In the genomic region with DNA sequence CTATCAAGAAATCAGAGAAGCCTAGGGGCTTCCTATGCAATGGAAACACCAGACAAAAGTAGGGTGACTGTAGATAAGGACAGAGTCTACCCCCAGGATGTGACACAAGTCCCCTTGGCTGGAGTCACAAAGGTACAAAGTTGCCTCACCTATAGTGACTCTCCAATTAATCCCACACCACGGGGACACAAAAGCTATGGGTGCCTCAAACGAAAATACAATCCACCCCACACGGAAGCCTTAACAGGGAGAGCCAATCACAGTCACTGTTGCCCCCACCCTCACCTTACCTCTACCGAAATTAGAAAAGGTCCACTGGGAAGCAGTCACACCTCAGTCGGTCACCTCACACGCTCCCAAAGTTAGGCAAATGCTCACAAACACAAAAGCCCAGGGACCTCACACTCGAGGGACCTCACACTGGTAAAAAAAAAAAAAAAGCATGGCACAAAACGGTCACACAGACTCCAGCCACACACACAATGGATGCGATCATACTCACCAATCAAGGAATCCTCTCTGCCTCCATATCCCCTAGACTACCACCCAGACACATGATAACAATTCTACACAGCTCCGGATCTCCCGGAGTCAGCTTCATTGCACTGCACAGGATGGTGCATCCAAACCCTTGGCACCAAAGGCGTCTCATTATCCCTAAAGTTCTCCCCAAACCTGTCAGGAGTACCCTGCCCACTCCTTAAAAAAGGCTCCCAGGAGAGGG, we compare ENCODE assay signal across 8 mouse cellular contexts. TPM values are rescaled to one million over a fixed set of nuclear protein-coding genes. Genes with fewer than 3 reads are reported as not detected.
A peak's percentile ranks its signal among the peaks of the same experiment; 100 is the strongest.
DNase-seq lines count a peak whose midpoint lies in the region; ATAC-seq and TF ChIP-seq lines count a peak whose summit lies in the region.

No protein-coding gene starts in this region.

- peak; percentile 21 for ATAC-seq in limb, embryonic 14.5 days (ENCODE audit: low FRiP score, low read depth)

- H3K79me2 ChIP-seq in C2C12 (ENCODE audit: control insufficient read depth, insufficient read depth), result peaks cover 36% of the 10 kb centered on the region

- H3K27me3 ChIP-seq in C2C12 (ENCODE audit: control insufficient read depth, insufficient read depth, insufficient read length), result no peaks in the 10 kb centered on the region
- no peaks in the 10 kb centered on the region for H3K27me3 ChIP-seq in erythroblast, embryonic 14.5 days (ENCODE audit: control insufficient read depth)
- H3K27me3 ChIP-seq in limb, embryonic 14.5 days (ENCODE audit: control insufficient read depth, insufficient read depth, low read length), result no peaks in the 10 kb centered on the region

- DNase-seq in embryo, embryonic 10 days (ENCODE audit: low spot score), result peak; percentile 10
- DNase-seq in embryo, embryonic 9.5 days (ENCODE audit: extremely low spot score), result no peak
- DNase-seq in limb, embryonic 14.5 days (ENCODE audit: low spot score), result no peak
- no peak for DNase-seq in gastrocnemius, adult 18-20 months (ENCODE audit: low spot score)
- DNase-seq in gastrocnemius, postnatal 10 days, result no peak

- TF ChIP-seq POLR2A in limb, embryonic 14.5 days (IDR thresholded peaks at IDR 0.05; ENCODE audit: borderline replicate concordance, extremely low read depth, insufficient read depth, insufficient read length), result no peak
- peak; percentile 3; the same call in 1 of the 2 replicates for TF ChIP-seq POLR2A in olfactory bulb, adult 2 months (IDR thresholded peaks at IDR 0.05; ENCODE audit: insufficient read depth, low read depth, low read length)

- peak overlapping the region; percentile 72 for H3K9ac ChIP-seq in limb, embryonic 14.5 days (ENCODE audit: low read depth, low read length, severe bottlenecking)

- peak overlapping the region; percentile 56 for H3K4me3 ChIP-seq in C2C12 (ENCODE audit: insufficient read depth, poor library complexity, severe bottlenecking)
- peak overlapping the region; percentile 70 for H3K4me3 ChIP-seq in erythroblast, embryonic 14.5 days (replicated peaks)
- peak overlapping the region; percentile 74 for H3K4me3 ChIP-seq in limb, embryonic 14.5 days (replicated peaks; ENCODE audit: low read length)
- H3K4me3 ChIP-seq in olfactory bulb, adult 2 months (ENCODE audit: insufficient read depth, low read depth, low read length), result peak overlapping the region; percentile 69

- TF ChIP-seq CTCF in C2C12 (IDR thresholded peaks at IDR 0.05; ENCODE audit: control insufficient read depth, insufficient read depth, insufficient read length), result no peak
- TF ChIP-seq CTCF in olfactory bulb, adult 2 months (IDR thresholded peaks at IDR 0.05; ENCODE audit: insufficient read depth, low read depth, low read length), result no peak

- H3K27ac ChIP-seq in limb, embryonic 14.5 days (replicated peaks; ENCODE audit: low read depth, low read length), result peak overlapping the region; percentile 38; the same call in 1 of the 2 replicates
- peak overlapping the region; percentile 37 for H3K27ac ChIP-seq in olfactory bulb, adult 2 months (ENCODE audit: insufficient read depth, low read depth, low read length)

- peaks cover 59% of the 10 kb centered on the region for H3K4me1 ChIP-seq in erythroblast, embryonic 14.5 days (ENCODE audit: control insufficient read depth)
- peaks cover 21% of the 10 kb centered on the region for H3K4me1 ChIP-seq in limb, embryonic 14.5 days (ENCODE audit: control insufficient read depth, insufficient read depth, low read length)
- peaks cover 8% of the 10 kb centered on the region for H3K4me1 ChIP-seq in olfactory bulb, adult 2 months (ENCODE audit: control insufficient read depth, insufficient read depth, low read length)

- no peaks in the 10 kb centered on the region for H3K36me3 ChIP-seq in C2C12 (ENCODE audit: control insufficient read depth, insufficient read depth)
- peaks cover 8% of the 10 kb centered on the region for H3K36me3 ChIP-seq in erythroblast, embryonic 14.5 days (ENCODE audit: control insufficient read depth)
- H3K36me3 ChIP-seq in limb, embryonic 14.5 days (ENCODE audit: control insufficient read depth, insufficient read depth, low read length), result no peaks in the 10 kb centered on the region

- peak overlapping the region; percentile 70 for H3K4me2 ChIP-seq in limb, embryonic 14.5 days (replicated peaks; ENCODE audit: low read depth, low read length, severe bottlenecking)

- H3K79me3 ChIP-seq in C2C12 (ENCODE audit: low read depth), result peaks cover 14% of the 10 kb centered on the region

- WGBS in limb, embryonic 14.5 days, result 6% methylated on average over 12 of the region's 12 CpGs
- under 1% methylated on average over 12 of the region's 12 CpGs for WGBS in olfactory bulb, adult 2 months

- H3ac ChIP-seq in C2C12 (ENCODE audit: control insufficient read depth, insufficient read length, low read depth), result peak overlapping the region; percentile 34

- no peaks in the 10 kb centered on the region for H3K9me3 ChIP-seq in erythroblast, embryonic 14.5 days (ENCODE audit: control insufficient read depth, low read length)
- no peaks in the 10 kb centered on the region for H3K9me3 ChIP-seq in limb, embryonic 14.5 days (ENCODE audit: control insufficient read depth, low read length)

TF ChIP-seq in C2C12, 6 proteins besides CTCF, POLR2A, EP300 and RAD21:
- TF ChIP-seq FOSL1 (IDR thresholded peaks at IDR 0.05; ENCODE audit: insufficient read depth, low read length, poor library complexity, severe bottlenecking), result no peak
- no peak for TF ChIP-seq MYOG (IDR thresholded peaks at IDR 0.05; ENCODE audit: control insufficient read depth, extremely low read depth, insufficient read length)
- TF ChIP-seq USF1 (IDR thresholded peaks at IDR 0.05; ENCODE audit: low read depth), result no peak
- no peak for TF ChIP-seq MAX (IDR thresholded peaks at IDR 0.05)
- no peak for TF ChIP-seq CEBPB (IDR thresholded peaks at IDR 0.05; ENCODE audit: low read depth)
- no peak for TF ChIP-seq MYOD1 (IDR thresholded peaks at IDR 0.05; ENCODE audit: control insufficient read depth, insufficient read length, low read depth)

RNA-seq across cellular contexts. Expression of a gene that starts 0.7 kb away (rescaled TPM):
- polyA plus RNA-seq in C2C12 (2012; fragmentation: generic; extraction: Trizol), result 2.5 TPM
- polyA plus RNA-seq in erythroblast, embryonic 14.5 days (2012), result 0.01 and 0.04 TPM in 2 replicates
- polyA plus RNA-seq in limb, embryonic 14.5 days (2012; rRNA removed), result 5.9 and 8.0 TPM in 2 replicates
- 13.8 and 16.6 TPM in 2 replicates for polyA plus RNA-seq in limb, embryonic 14.5 days (2014; fragmentation: Nextera tagmentation; extraction: Ambion mirVana)
- not detected in 2 replicates for polyA plus RNA-seq in olfactory bulb, adult 2 months (2012; ENCODE audit: insufficient read depth, insufficient read length, low replicate concordance, missing spikeins)
- 1 to 10 TPM; 7.7 to 8.2 TPM for total RNA-seq in gastrocnemius, adult 18-20 months (2021)
- 10 to 100 TPM in 1 of 2 experiments, 1 to 10 TPM in 1; 9.6 to 10.9 TPM for total RNA-seq in gastrocnemius, postnatal 10 days (2021)

RNA-seq across cellular contexts. Expression of a gene that starts 31.4 kb away (rescaled TPM):
- polyA plus RNA-seq in C2C12 (2012; fragmentation: generic; extraction: Trizol), result 1.4 TPM
- 0.01 TPM in 2 replicates for polyA plus RNA-seq in erythroblast, embryonic 14.5 days (2012)
- polyA plus RNA-seq in limb, embryonic 14.5 days (2012; rRNA removed), result 7.6 and 8.7 TPM in 2 replicates
- 11.3 and 11.4 TPM in 2 replicates for polyA plus RNA-seq in limb, embryonic 14.5 days (2014; fragmentation: Nextera tagmentation; extraction: Ambion mirVana)
- not detected in 2 replicates for polyA plus RNA-seq in olfactory bulb, adult 2 months (2012; ENCODE audit: insufficient read depth, insufficient read length, low replicate concordance, missing spikeins)
- total RNA-seq in gastrocnemius, adult 18-20 months (2021), result 1 to 10 TPM; 1.9 to 2.1 TPM
- total RNA-seq in gastrocnemius, postnatal 10 days (2021), result 1 to 10 TPM; 3.5 to 5.0 TPM

RNA-seq across cellular contexts. Expression of a gene that starts 38.2 kb away (rescaled TPM):
- 1.0 TPM for polyA plus RNA-seq in C2C12 (2012; fragmentation: generic; extraction: Trizol)
- polyA plus RNA-seq in erythroblast, embryonic 14.5 days (2012), result not detected in 2 replicates
- polyA plus RNA-seq in limb, embryonic 14.5 days (2012; rRNA removed), result 2.9 and 3.7 TPM in 2 replicates
- polyA plus RNA-seq in limb, embryonic 14.5 days (2014; fragmentation: Nextera tagmentation; extraction: Ambion mirVana), result 6.1 and 6.2 TPM in 2 replicates
- polyA plus RNA-seq in olfactory bulb, adult 2 months (2012; ENCODE audit: insufficient read depth, insufficient read length, low replicate concordance, missing spikeins), result not detected in 2 replicates
- 1 to 10 TPM; 2.3 TPM for total RNA-seq in gastrocnemius, adult 18-20 months (2021)
- under 1 TPM; 0.16 to 0.36 TPM for total RNA-seq in gastrocnemius, postnatal 10 days (2021)

RNA-seq across cellular contexts. Expression of a gene that starts 44.6 kb away (rescaled TPM):
- 0.78 TPM for polyA plus RNA-seq in C2C12 (2012; fragmentation: generic; extraction: Trizol)
- polyA plus RNA-seq in erythroblast, embryonic 14.5 days (2012), result not detected in 2 replicates
- 11.8 and 13.2 TPM in 2 replicates for polyA plus RNA-seq in limb, embryonic 14.5 days (2012; rRNA removed)
- polyA plus RNA-seq in limb, embryonic 14.5 days (2014; fragmentation: Nextera tagmentation; extraction: Ambion mirVana), result 8.0 and 9.0 TPM in 2 replicates
- polyA plus RNA-seq in olfactory bulb, adult 2 months (2012; ENCODE audit: insufficient read depth, insufficient read length, low replicate concordance, missing spikeins), result not detected in 2 replicates
- 1 to 10 TPM; 2.9 to 3.7 TPM for total RNA-seq in gastrocnemius, adult 18-20 months (2021)
- total RNA-seq in gastrocnemius, postnatal 10 days (2021), result 1 to 10 TPM; 2.5 to 4.3 TPM

RNA-seq across cellular contexts. Expression of a gene that starts 46.9 kb away (rescaled TPM):
- polyA plus RNA-seq in C2C12 (2012; fragmentation: generic; extraction: Trizol), result 3.0 TPM
- 0.04 and 0.08 TPM in 2 replicates for polyA plus RNA-seq in erythroblast, embryonic 14.5 days (2012)
- 9.7 and 11.6 TPM in 2 replicates for polyA plus RNA-seq in limb, embryonic 14.5 days (2012; rRNA removed)
- 14.0 and 15.8 TPM in 2 replicates for polyA plus RNA-seq in limb, embryonic 14.5 days (2014; fragmentation: Nextera tagmentation; extraction: Ambion mirVana)
- not detected in 2 replicates for polyA plus RNA-seq in olfactory bulb, adult 2 months (2012; ENCODE audit: insufficient read depth, insufficient read length, low replicate concordance, missing spikeins)
- total RNA-seq in gastrocnemius, adult 18-20 months (2021), result 1 to 10 TPM; 5.9 to 7.0 TPM
- total RNA-seq in gastrocnemius, postnatal 10 days (2021), result 10 to 100 TPM in 1 of 2 experiments, 1 to 10 TPM in 1; 9.3 to 11.2 TPM
